Mouse (Mus musculus): ENCODE measurements at regions not wholly inside any gene's neighbourhood (a gene's known extent, or its start where the extent isn't known, plus 50 kb on each side); places are given as distances from the start of the nearest gene placed in this dataset.
A peak's percentile ranks its signal among the peaks of the same experiment; 100 is the strongest.
"Not testable (repeated sequence)": the region's sequence is repeated elsewhere in the genome, so short reads cannot be mapped to it uniquely, and the experiment has no call there.

- DNase-seq = no peak
Measured at GRCm38 (mm10) chr7:138758386-138758785, 87.5 kb upstream of the Ppp2r2d start.

GRCm38 (mm10) chr7:138748442-138748841 is 97.4 kb upstream of the Ppp2r2d start:
- no peak for DNase-seq

GRCm38 (mm10) chr7:138746616-138747015 is 99.3 kb upstream of the Ppp2r2d start:
- DNase-seq = no peak

- no peak for DNase-seq
Measured at GRCm38 (mm10) chr7:138742516-138742845, 103.4 kb upstream of the Ppp2r2d start.

GRCm38 (mm10) chr7:138741816-138742515 is 103.9 kb upstream of the Ppp2r2d start:
- DNase-seq = no peak

GRCm38 (mm10) chr7:138734254-138734653 is 111.6 kb upstream of the Ppp2r2d start:
- peak; percentile 23 to 24 for DNase-seq

GRCm38 (mm10) chr7:138724829-138725228 is 121.0 kb upstream of the Ppp2r2d start:
- no peak for DNase-seq

- no peak for DNase-seq
Measured at GRCm38 (mm10) chr7:138719608-138720007, 126.3 kb upstream of the Ppp2r2d start.

- DNase-seq = no peak
Measured at GRCm38 (mm10) chr7:138719115-138719514, 126.8 kb upstream of the Ppp2r2d start.

- no peak for DNase-seq
Measured at GRCm38 (mm10) chr7:138714731-138715130, 131.1 kb upstream of the Ppp2r2d start.

GRCm38 (mm10) chr7:138708373-138708772 is 137.5 kb upstream of the Ppp2r2d start:
- DNase-seq = no peak

- DNase-seq = not testable (repeated sequence)
Measured at GRCm38 (mm10) chr7:138699599-138699998, 146.3 kb upstream of the Ppp2r2d start.

- DNase-seq = no peak
Measured at GRCm38 (mm10) chr7:138682161-138682560, 163.7 kb upstream of the Ppp2r2d start.

- no peak for DNase-seq
Measured at GRCm38 (mm10) chr7:138680530-138680929, 165.3 kb upstream of the Ppp2r2d start.

GRCm38 (mm10) chr7:138679575-138679974 is 166.3 kb upstream of the Ppp2r2d start:
- no peak for DNase-seq

- DNase-seq = no peak
Measured at GRCm38 (mm10) chr7:138672959-138673358, 172.9 kb upstream of the Ppp2r2d start.

- no peak for DNase-seq
Measured at GRCm38 (mm10) chr7:138668337-138668736, 177.5 kb upstream of the Ppp2r2d start.

GRCm38 (mm10) chr7:138660124-138660523 is 185.8 kb upstream of the Ppp2r2d start:
- DNase-seq = no peak

GRCm38 (mm10) chr7:138657521-138657920 is 188.4 kb upstream of the Ppp2r2d start:
- no peak for DNase-seq

- DNase-seq = peak in 1 of 2 experiments; percentile 12
Measured at GRCm38 (mm10) chr7:138657076-138657475, 188.8 kb upstream of the Ppp2r2d start.

- DNase-seq = peak; percentile 89 to 91
Measured at GRCm38 (mm10) chr7:138655940-138656339, 189.9 kb upstream of the Ppp2r2d start.

GRCm38 (mm10) chr7:138650946-138651345 is 194.9 kb upstream of the Ppp2r2d start:
- no peak for DNase-seq

- DNase-seq = no peak
Measured at GRCm38 (mm10) chr7:138647636-138648035, 198.2 kb upstream of the Ppp2r2d start.

GRCm38 (mm10) chr7:138640492-138641165 is 205.2 kb upstream of the Ppp2r2d start:
- peak; percentile 17 for DNase-seq

- DNase-seq = no peak
Measured at GRCm38 (mm10) chr7:138639541-138639940, 206.3 kb upstream of the Ppp2r2d start.
